Mouse (Mus musculus): ENCODE data around the gene Yju2. TPM values are rescaled to one million over a fixed set of nuclear protein-coding genes. Genes with fewer than 3 reads are reported as not detected.

Gene Yju2
- polyA plus RNA-seq, 1 experiment from 2014 or later = 21.5 TPM

Other genes starting within 250 kb of the Yju2 start
- gene Pot1b, start 246.5 kb upstream of the Yju2 start, polyA plus RNA-seq (2015; fragmentation: Nextera tagmentation; extraction: Ambion mirVana) = 5.0 and 5.8 TPM in 2 replicates
- 1.2 and 1.4 TPM in 2 replicates for gene Adgre4, start 209.1 kb upstream of the Yju2 start, polyA plus RNA-seq (2015; fragmentation: Nextera tagmentation; extraction: Ambion mirVana)
- 5.1 and 5.7 TPM in 2 replicates for gene Zfp119a, start 80.2 kb upstream of the Yju2 start, polyA plus RNA-seq (2015; fragmentation: Nextera tagmentation; extraction: Ambion mirVana)
- 7.9 and 10.8 TPM in 2 replicates for gene Zfp959, start 67.0 kb upstream of the Yju2 start, polyA plus RNA-seq (2015; fragmentation: Nextera tagmentation; extraction: Ambion mirVana)
- gene Zfp119b, start 9.6 kb upstream of the Yju2 start, polyA plus RNA-seq (2015; fragmentation: Nextera tagmentation; extraction: Ambion mirVana) = 4.1 and 4.4 TPM in 2 replicates
- gene Ebi3, start 6.5 kb upstream of the Yju2 start, polyA plus RNA-seq (2015; fragmentation: Nextera tagmentation; extraction: Ambion mirVana) = 2.6 and 2.9 TPM in 2 replicates
- gene Shd, start 11.4 kb downstream of the Yju2 start, polyA plus RNA-seq (2015; fragmentation: Nextera tagmentation; extraction: Ambion mirVana) = 8.6 and 9.0 TPM in 2 replicates
- gene Fsd1, start 27.4 kb downstream of the Yju2 start, polyA plus RNA-seq (2015; fragmentation: Nextera tagmentation; extraction: Ambion mirVana) = 8.4 and 9.7 TPM in 2 replicates
- gene Stap2, start 46.5 kb downstream of the Yju2 start, polyA plus RNA-seq (2015; fragmentation: Nextera tagmentation; extraction: Ambion mirVana) = 65.6 and 79.6 TPM in 2 replicates
- gene Mpnd, start 46.6 kb downstream of the Yju2 start, polyA plus RNA-seq (2015; fragmentation: Nextera tagmentation; extraction: Ambion mirVana) = 77.5 and 80.8 TPM in 2 replicates
- 120 and 131 TPM in 2 replicates for gene Sh3gl1, start 77.5 kb downstream of the Yju2 start, polyA plus RNA-seq (2015; fragmentation: Nextera tagmentation; extraction: Ambion mirVana)
- 15.6 and 16.7 TPM in 2 replicates for gene Chaf1a, start 81.3 kb downstream of the Yju2 start, polyA plus RNA-seq (2015; fragmentation: Nextera tagmentation; extraction: Ambion mirVana)
- gene Ubxn6, start 115.9 kb downstream of the Yju2 start, polyA plus RNA-seq (2015; fragmentation: Nextera tagmentation; extraction: Ambion mirVana) = 31.6 and 34.3 TPM in 2 replicates
- 69.3 and 75.0 TPM in 2 replicates for gene Hdgfl2, start 120.5 kb downstream of the Yju2 start, polyA plus RNA-seq (2015; fragmentation: Nextera tagmentation; extraction: Ambion mirVana)
- gene Plin4, start 150.7 kb downstream of the Yju2 start, polyA plus RNA-seq (2015; fragmentation: Nextera tagmentation; extraction: Ambion mirVana) = 0.11 and 0.23 TPM in 2 replicates
- 0.48 and 0.57 TPM in 2 replicates for gene Plin5, start 158.5 kb downstream of the Yju2 start, polyA plus RNA-seq (2015; fragmentation: Nextera tagmentation; extraction: Ambion mirVana)
- 0.47 and 0.57 TPM in 2 replicates for gene Lrg1, start 162.9 kb downstream of the Yju2 start, polyA plus RNA-seq (2015; fragmentation: Nextera tagmentation; extraction: Ambion mirVana)
- gene Sema6b, start 181.2 kb downstream of the Yju2 start, polyA plus RNA-seq (2015; fragmentation: Nextera tagmentation; extraction: Ambion mirVana) = 0.81 and 0.99 TPM in 2 replicates
- gene Tnfaip8l1, start 203.4 kb downstream of the Yju2 start, polyA plus RNA-seq (2015; fragmentation: Nextera tagmentation; extraction: Ambion mirVana) = 10.6 and 12.7 TPM in 2 replicates
- 119 and 121 TPM in 2 replicates for gene Mydgf, start 224.8 kb downstream of the Yju2 start, polyA plus RNA-seq (2015; fragmentation: Nextera tagmentation; extraction: Ambion mirVana)